Mouse (Mus musculus) R1 (cell line): Measurements from ENCODE around the gene E2f8.

Experiments
- DNase-seq: peaks from one replicate; pipeline ENCODE4 v3.0.0-alpha.2; 2018; ENCODE audit warnings: low read depth, low spot score

E2f8 gene

DNA sequence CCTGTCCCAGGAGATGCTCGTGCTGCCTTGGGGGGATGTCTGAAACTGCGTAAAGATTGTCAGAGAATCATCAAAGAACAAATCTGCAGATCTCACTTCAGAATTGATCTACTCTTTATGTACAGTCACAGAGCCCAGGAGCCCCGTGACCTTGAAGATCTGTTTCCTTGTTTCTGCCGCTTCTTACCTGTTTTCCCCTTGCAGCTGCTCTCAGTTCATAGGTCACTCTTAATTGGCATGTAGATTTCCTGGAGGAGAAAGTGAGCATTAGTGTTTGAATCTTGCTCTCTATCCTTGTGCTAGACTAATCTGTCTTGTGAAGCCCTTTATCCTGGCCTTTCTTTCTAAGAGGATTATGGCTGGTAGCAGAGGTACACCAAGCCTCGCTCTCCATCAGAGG, 59.7 kb downstream of the E2f8 start:
- no peak for DNase-seq
